Mouse (Mus musculus) heart, adult 11 months (tissue): ENCODE measurements at regions not wholly inside any gene's neighbourhood (a gene's known extent, or its start where the extent isn't known, plus 50 kb on each side); places are given as distances from the start of the nearest gene placed in this dataset.
"Not testable (repeated sequence)": the region's sequence is repeated elsewhere in the genome, so short reads cannot be mapped to it uniquely, and the experiment has no call there.

Experiments
- DNase-seq: peaks from one replicate; pipeline ENCODE4 v3.0.0; 2022

GRCm38 (mm10) chr19:27028834-27029233, 143.2 kb downstream of the Gm815 start:
- DNase-seq: peak; percentile 62

- DNase-seq: no peak
Measured at GRCm38 (mm10) chr19:27031030-27031700, 145.5 kb downstream of the Gm815 start.

GRCm38 (mm10) chr19:27032621-27033020, 146.9 kb downstream of the Gm815 start:
- DNase-seq: no peak

- DNase-seq: peak; percentile 90
Measured at GRCm38 (mm10) chr19:27038298-27038697, 152.6 kb downstream of the Gm815 start.

- DNase-seq: no peak
Measured at GRCm38 (mm10) chr19:27040321-27041025, 154.8 kb downstream of the Gm815 start.

- no peak for DNase-seq
Measured at GRCm38 (mm10) chr19:27066449-27067181, 149.7 kb upstream of the Vldlr start.

GRCm38 (mm10) chr19:27073281-27073680, 143.0 kb upstream of the Vldlr start:
- no peak for DNase-seq

GRCm38 (mm10) chr19:27075019-27075418, 141.3 kb upstream of the Vldlr start:
- no peak for DNase-seq

GRCm38 (mm10) chr19:27076920-27077512, 139.3 kb upstream of the Vldlr start:
- DNase-seq: peak; percentile 90

GRCm38 (mm10) chr19:27087344-27087743, 128.9 kb upstream of the Vldlr start:
- DNase-seq: peak; percentile 46

GRCm38 (mm10) chr19:27087833-27088232, 128.5 kb upstream of the Vldlr start:
- DNase-seq: peak; percentile 60

- no peak for DNase-seq
Measured at GRCm38 (mm10) chr19:27089099-27089498, 127.2 kb upstream of the Vldlr start.

GRCm38 (mm10) chr19:27091603-27092002, 124.7 kb upstream of the Vldlr start:
- DNase-seq: no peak

GRCm38 (mm10) chr19:27094777-27095478, 121.4 kb upstream of the Vldlr start:
- peak; percentile 61 for DNase-seq

- DNase-seq: peak; percentile 97
Measured at GRCm38 (mm10) chr19:27099921-27100320, 116.4 kb upstream of the Vldlr start.

GRCm38 (mm10) chr19:27110437-27110836, 105.8 kb upstream of the Vldlr start:
- DNase-seq: no peak

- peak; percentile 80 for DNase-seq
Measured at GRCm38 (mm10) chr19:27120876-27121275, 95.4 kb upstream of the Vldlr start.

- DNase-seq: peak; percentile 78
Measured at GRCm38 (mm10) chr19:27122348-27122747, 93.9 kb upstream of the Vldlr start.

GRCm38 (mm10) chr19:27123334-27123733, 93.0 kb upstream of the Vldlr start:
- DNase-seq: peak; percentile 74

GRCm38 (mm10) chr19:27123806-27124469, 92.3 kb upstream of the Vldlr start:
- peak; percentile 93 for DNase-seq

GRCm38 (mm10) chr19:27128501-27128900, 87.8 kb upstream of the Vldlr start:
- not testable (repeated sequence) for DNase-seq

- peak; percentile 19 for DNase-seq
Measured at GRCm38 (mm10) chr19:27134360-27134759, 81.9 kb upstream of the Vldlr start.
